Mouse (Mus musculus) embryonic facial prominence, embryonic 10.5 days (tissue): ENCODE data around the gene Vps4b. TPM values are rescaled to one million over a fixed set of nuclear protein-coding genes. Genes with fewer than 3 reads are reported as not detected.

ENCODE experiments used
- DNase-seq: peaks from one replicate; pipeline ENCODE4 v3.0.0-alpha.2; 2017; ENCODE audit warnings: low spot score
- H3K27ac ChIP-seq: fragments of 300-500 bp; sonication (generic); replicated peaks from 2 replicates; pipeline ENCODE4 v1.5.1; 2016; ENCODE audit warnings: mild to moderate bottlenecking
- H3K27me3 ChIP-seq: fragments of 300-500 bp; sonication (generic); replicated peaks from 2 replicates; pipeline ENCODE4 v1.6.1; 2016; ENCODE audit warnings: low read depth, mild to moderate bottlenecking; ENCODE audit not compliant: poor library complexity, severe bottlenecking
- H3K36me3 ChIP-seq: fragments of 300-500 bp; sonication (generic); replicated peaks from 2 replicates; pipeline ENCODE4 v1.6.1; 2016; ENCODE audit warnings: mild to moderate bottlenecking, moderate library complexity
- H3K4me1 ChIP-seq: fragments of 300-500 bp; sonication (generic); 2 replicates; pipeline ENCODE4 v1.6.1; 2016
- H3K4me3 ChIP-seq: fragments of 300-500 bp; sonication (generic); 2 replicates; pipeline ENCODE4 v1.5.1; 2016; ENCODE audit warnings: mild to moderate bottlenecking, moderate library complexity
- H3K9me3 ChIP-seq: fragments of 300-500 bp; sonication (generic); 2 replicates; pipeline ENCODE4 v1.6.1; 2016; ENCODE audit warnings: mild to moderate bottlenecking
- WGBS: fragments of 180-500 bp; shearing (Covaris S2); methylation state at CpG from one replicate; pipeline ENCODE4 v1.1.7; 2016; 5-methylcytosine and 5-hydroxymethylcytosine counted together
- polyA plus RNA-seq: library from polyadenylated mRNA; unstranded; fragments of >200 nt; fragmentation: Nextera tagmentation; extraction: Ambion mirVana; gene quantifications from 2 replicates; pipeline ENCODE4 v1.2.1, GENCODE M21; 2016

The Vps4b gene
- polyA plus RNA-seq, 1 experiment from 2014 or later = 67.8 TPM

DNA sequence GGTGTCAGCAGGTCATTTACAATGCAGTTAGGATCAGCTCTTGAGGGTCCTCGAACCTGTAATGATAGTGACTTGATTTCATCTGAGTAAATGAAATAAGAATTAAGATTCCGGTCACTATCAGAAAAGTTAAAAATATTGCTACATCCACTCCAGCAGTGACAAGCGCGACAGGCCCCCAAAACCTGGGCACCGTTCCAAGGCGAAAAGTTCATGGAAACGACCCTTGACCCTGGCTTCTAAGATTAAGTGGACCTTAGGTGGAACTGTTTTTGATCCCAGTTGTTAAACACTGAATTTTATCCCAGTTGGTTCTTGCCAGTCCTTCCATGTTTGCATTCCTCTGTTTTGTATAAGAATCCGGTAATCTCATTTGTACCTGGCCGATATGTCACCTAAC lies 22.4 kb downstream of the Vps4b start:
- DNase-seq = no peak
- WGBS = 92% methylated on average over 9 of the region's 9 CpGs
- Histone ChIP-seq H3K9me3 (no peaks in the 10 kb centered on the region), H3K36me3 (peaks cover 89% of the 10 kb centered on the region), H3K27ac (no peak overlapping the region), H3K4me3 (no peak overlapping the region), H3K4me1 (no peaks in the 10 kb centered on the region), H3K27me3 (no peaks in the 10 kb centered on the region)

GRCm38 (mm10) chr1:106768773-106769172 lies 27.8 kb downstream of the Vps4b start:
- Histone ChIP-seq H3K4me3 (no peak overlapping the region), H3K9me3 (no peaks in the 10 kb centered on the region), H3K27ac (no peak overlapping the region), H3K27me3 (no peaks in the 10 kb centered on the region), H3K4me1 (no peaks in the 10 kb centered on the region), H3K36me3 (peaks cover 85% of the 10 kb centered on the region)
- no peak for DNase-seq

- Histone ChIP-seq H3K9me3 (no peaks in the 10 kb centered on the region), H3K36me3 (peaks cover 60% of the 10 kb centered on the region), H3K4me3 (no peak overlapping the region), H3K4me1 (no peaks in the 10 kb centered on the region), H3K27ac (no peak overlapping the region), H3K27me3 (no peaks in the 10 kb centered on the region)
- no peak for DNase-seq
- WGBS = 95% methylated on average over 8 of the region's 8 CpGs
Measured at GRCm38 (mm10) chr1:106765771-106766170, 30.8 kb downstream of the Vps4b start.

GRCm38 (mm10) chr1:106764846-106765245 lies 31.7 kb downstream of the Vps4b start:
- H3K4me3 ChIP-seq = no peak overlapping the region
- no peak overlapping the region for H3K27ac ChIP-seq
- 93% methylated on average over 2 of the region's 2 CpGs for WGBS
- no peaks in the 10 kb centered on the region for H3K9me3 ChIP-seq
- H3K36me3 ChIP-seq = peaks cover 51% of the 10 kb centered on the region
- no peaks in the 10 kb centered on the region for H3K27me3 ChIP-seq
- no peak for DNase-seq
- no peaks in the 10 kb centered on the region for H3K4me1 ChIP-seq

DNA sequence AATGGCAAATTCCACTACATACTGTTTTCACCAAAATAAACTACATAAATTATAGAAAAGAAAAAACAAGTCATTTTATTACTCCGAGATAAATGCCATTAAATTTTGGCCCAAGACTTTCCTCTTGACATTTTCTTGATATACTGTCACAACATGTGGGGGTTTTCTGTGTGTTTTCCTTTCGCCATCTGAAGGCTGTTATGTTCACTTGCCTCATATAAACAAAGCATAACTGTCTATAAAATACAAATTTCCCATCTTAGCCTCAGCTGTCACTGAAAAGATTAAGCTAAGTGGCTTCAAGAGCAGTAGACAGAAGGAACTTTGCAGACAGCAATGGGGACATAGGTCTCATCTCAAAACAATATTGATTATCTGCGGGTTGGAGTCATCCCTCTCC lies 32.2 kb downstream of the Vps4b start:
- no peak overlapping the region for H3K27ac ChIP-seq
- 0 out of 2 replicates have a peak, but pooled peaks cover under 1% of the 10 kb centered on the region for H3K4me1 ChIP-seq
- no peak overlapping the region for H3K4me3 ChIP-seq
- WGBS = 92% methylated on average over 3 of the region's 3 CpGs
- no peaks in the 10 kb centered on the region for H3K27me3 ChIP-seq
- no peaks in the 10 kb centered on the region for H3K9me3 ChIP-seq
- peaks cover 49% of the 10 kb centered on the region for H3K36me3 ChIP-seq
- DNase-seq = no peak

- DNase-seq = no peak
- Histone ChIP-seq H3K9me3 (no peaks in the 10 kb centered on the region), H3K27ac (no peak overlapping the region), H3K4me3 (0 out of 2 replicates have a peak overlapping the region, but pooled peaks have one; percentile 85), H3K27me3 (no peaks in the 10 kb centered on the region), H3K4me1 (peaks cover 15% of the 10 kb centered on the region), H3K36me3 (peaks cover 14% of the 10 kb centered on the region)
- WGBS = 88% methylated on average over 3 of the region's 3 CpGs
Measured at GRCm38 (mm10) chr1:106760750-106761149, 35.8 kb downstream of the Vps4b start.

- no peaks in the 10 kb centered on the region for H3K27me3 ChIP-seq
- H3K9me3 ChIP-seq = no peaks in the 10 kb centered on the region
- peak within 1 kb of the TSS; percentile 88 for H3K27ac ChIP-seq
- 4% methylated on average over 51 of the region's 51 CpGs for WGBS
- H3K36me3 ChIP-seq = peaks cover 11% of the 10 kb centered on the region
- peak; percentile 97 for DNase-seq
- peaks cover 15% of the 10 kb centered on the region for H3K4me1 ChIP-seq
- peak within 1 kb of the TSS; percentile 85 for H3K4me3 ChIP-seq
Measured at GRCm38 (mm10) chr1:106759572-106760435, 36.7 kb downstream of the Vps4b start, which contains the start of gene Kdsr. Kdsr (minus strand) TSS chr1:106759727.

- WGBS = 4% methylated on average over 34 of the region's 34 CpGs
- peaks cover 9% of the 10 kb centered on the region for H3K36me3 ChIP-seq
Measured at GRCm38 (mm10) chr1:106758734-106759571, 37.6 kb downstream of the Vps4b start.

DNA sequence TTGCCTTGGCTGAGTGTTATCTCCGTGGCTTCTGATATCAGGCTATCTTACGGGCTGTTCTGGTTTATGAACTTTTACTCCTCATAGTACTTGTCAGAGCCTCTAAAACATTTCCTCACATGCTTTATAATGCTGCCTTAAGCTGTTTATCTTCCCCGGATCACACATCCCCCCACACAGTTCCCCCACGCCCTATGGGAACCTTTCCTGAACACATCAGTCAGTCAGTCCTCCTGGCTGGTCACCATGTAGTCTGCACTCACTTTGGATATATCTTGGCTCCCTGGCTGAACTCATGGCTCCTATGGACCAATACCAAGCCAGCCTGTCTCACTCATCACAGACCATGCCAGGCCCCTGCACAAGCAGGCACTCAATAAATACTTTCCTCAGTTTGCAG lies 39.9 kb downstream of the Vps4b start:
- WGBS = 86% methylated on average over 4 of the region's 4 CpGs
- peaks cover 15% of the 10 kb centered on the region for H3K4me1 ChIP-seq

More at GRCm38 (mm10) chr1:106758734-106759571, 37.6 kb downstream of the Vps4b start:
- H3K27ac ChIP-seq = peak overlapping the region; percentile 88
- peaks cover 15% of the 10 kb centered on the region for H3K4me1 ChIP-seq
- peak overlapping the region; percentile 85 for H3K4me3 ChIP-seq
- peak; percentile 54 for DNase-seq
- H3K9me3 ChIP-seq = no peaks in the 10 kb centered on the region
- no peaks in the 10 kb centered on the region for H3K27me3 ChIP-seq

GRCm38 (mm10) chr1:106752013-106752412 lies 44.5 kb downstream of the Vps4b start:
- no peaks in the 10 kb centered on the region for H3K9me3 ChIP-seq
- H3K4me1 ChIP-seq = no peaks in the 10 kb centered on the region
- no peak overlapping the region for H3K27ac ChIP-seq
- DNase-seq = no peak
- peaks cover 16% of the 10 kb centered on the region for H3K36me3 ChIP-seq
- no peak overlapping the region for H3K4me3 ChIP-seq
- 95% methylated on average over 5 of the region's 5 CpGs for WGBS
- no peaks in the 10 kb centered on the region for H3K27me3 ChIP-seq

More for the DNA sequence above, 39.9 kb downstream of the Vps4b start:
- Histone ChIP-seq H3K27ac (no peak overlapping the region), H3K36me3 (peaks cover 9% of the 10 kb centered on the region), H3K4me3 (no peak overlapping the region), H3K9me3 (no peaks in the 10 kb centered on the region), H3K27me3 (no peaks in the 10 kb centered on the region)
- no peak for DNase-seq

DNA sequence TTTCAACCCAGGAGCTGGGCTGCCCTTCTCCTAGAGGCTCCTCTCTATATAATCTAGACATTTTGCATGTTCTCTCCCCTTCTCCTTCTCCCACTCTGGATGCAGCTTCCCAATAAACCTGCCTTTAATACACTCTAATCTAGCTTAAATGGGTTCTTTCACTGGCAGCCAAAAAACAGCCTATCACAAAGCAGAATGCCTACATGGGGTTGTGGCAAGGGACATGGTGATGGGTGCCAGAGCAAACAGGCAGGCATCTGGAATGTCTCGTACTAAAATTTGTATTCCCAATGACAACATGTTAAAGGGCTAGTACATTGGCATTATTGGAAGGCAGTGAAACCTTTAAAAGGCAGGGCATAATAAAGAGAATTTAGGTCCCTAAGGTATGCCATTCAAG lies 45.9 kb downstream of the Vps4b start:
- H3K36me3 ChIP-seq = peaks cover 29% of the 10 kb centered on the region
- 90% methylated on average over 1 of the region's 1 CpGs for WGBS

GRCm38 (mm10) chr1:106748555-106749315 lies 47.8 kb downstream of the Vps4b start:
- no peak overlapping the region for H3K27ac ChIP-seq
- WGBS = 87% methylated on average over 6 of the region's 6 CpGs
- DNase-seq = no peak
- H3K9me3 ChIP-seq = no peaks in the 10 kb centered on the region
- H3K4me3 ChIP-seq = no peak overlapping the region
- H3K4me1 ChIP-seq = no peaks in the 10 kb centered on the region
- H3K36me3 ChIP-seq = peaks cover 23% of the 10 kb centered on the region
- H3K27me3 ChIP-seq = no peaks in the 10 kb centered on the region

More for the DNA sequence above, 45.9 kb downstream of the Vps4b start:
- H3K9me3 ChIP-seq = no peaks in the 10 kb centered on the region
- H3K27ac ChIP-seq = no peak overlapping the region
- no peaks in the 10 kb centered on the region for H3K27me3 ChIP-seq
- no peaks in the 10 kb centered on the region for H3K4me1 ChIP-seq
- no peak for DNase-seq
- no peak overlapping the region for H3K4me3 ChIP-seq
